Mouse (Mus musculus): ENCODE data around the gene Mvb12b. TPM values are rescaled to one million over a fixed set of nuclear protein-coding genes. Genes with fewer than 3 reads are reported as not detected.

Mvb12b gene
- total RNA-seq (2014; rRNA removed) (133 and 155 TPM in 2 replicates), polyA plus RNA-seq (2015; fragmentation: Nextera tagmentation; extraction: Ambion mirVana) (48.8 and 68.1 TPM in 2 replicates)

- H3K27ac ChIP-seq (ENCODE audit: low read depth, low read length), result peak within 1 kb of the TSS; percentile 99
- H3K36me3 ChIP-seq (ENCODE audit: insufficient read depth, low read length), result no peaks in the 10 kb centered on the region
- H3K27me3 ChIP-seq (ENCODE audit: insufficient read depth, low read length), result no peaks in the 10 kb centered on the region
- peaks cover 17% of the 10 kb centered on the region; the same call in 1 of the 2 replicates for H3K4me1 ChIP-seq (ENCODE audit: insufficient read depth, low read length)
- no peaks in the 10 kb centered on the region for H3K9me3 ChIP-seq (ENCODE audit: low read length)
- peak; percentile 73 for ATAC-seq (ENCODE audit: low FRiP score)
- WGBS, result 2% methylated on average over 24 of the region's 67 CpGs
- H3K4me3 ChIP-seq (ENCODE audit: low read depth, low read length), result peak within 1 kb of the TSS; percentile 74
- peak within 1 kb of the TSS; percentile 98 for H3K9ac ChIP-seq (replicated peaks; ENCODE audit: low read length, poor library complexity, severe bottlenecking)
- peak; percentile 51 for DNase-seq (ENCODE audit: low spot score)
- no peak for TF ChIP-seq CTCF (IDR thresholded peaks at IDR 0.05)
- H3K4me2 ChIP-seq (ENCODE audit: low read depth, low read length, poor library complexity, severe bottlenecking), result peak within 1 kb of the TSS; percentile 93
Measured at GRCm38 (mm10) chr2:33887328-33888099, at the start of gene Mvb12b. Gene Mvb12b (minus strand): TSS chr2:33887946.

- H3K9me3 ChIP-seq (ENCODE audit: low read length), result no peaks in the 10 kb centered on the region
- no peaks in the 10 kb centered on the region for H3K27me3 ChIP-seq (ENCODE audit: insufficient read depth, low read length)
- TF ChIP-seq CTCF (IDR thresholded peaks at IDR 0.05), result no peak
- H3K9ac ChIP-seq (replicated peaks; ENCODE audit: low read length, poor library complexity, severe bottlenecking), result no peak overlapping the region
- H3K4me1 ChIP-seq (ENCODE audit: insufficient read depth, low read length), result no peaks in the 10 kb centered on the region
- no peak for ATAC-seq (ENCODE audit: low FRiP score)
- WGBS, result 20% methylated on average over 9 of the region's 9 CpGs
- H3K4me3 ChIP-seq (ENCODE audit: low read depth, low read length), result no peak overlapping the region
- H3K36me3 ChIP-seq (ENCODE audit: insufficient read depth, low read length), result no peaks in the 10 kb centered on the region
- H3K4me2 ChIP-seq (ENCODE audit: low read depth, low read length, poor library complexity, severe bottlenecking), result no peak overlapping the region
- DNase-seq (ENCODE audit: low spot score), result peak; percentile 55
- H3K27ac ChIP-seq (ENCODE audit: low read depth, low read length), result no peak overlapping the region
Measured at GRCm38 (mm10) chr2:33935756-33936155, 48.0 kb upstream of the Mvb12b start.

DNA sequence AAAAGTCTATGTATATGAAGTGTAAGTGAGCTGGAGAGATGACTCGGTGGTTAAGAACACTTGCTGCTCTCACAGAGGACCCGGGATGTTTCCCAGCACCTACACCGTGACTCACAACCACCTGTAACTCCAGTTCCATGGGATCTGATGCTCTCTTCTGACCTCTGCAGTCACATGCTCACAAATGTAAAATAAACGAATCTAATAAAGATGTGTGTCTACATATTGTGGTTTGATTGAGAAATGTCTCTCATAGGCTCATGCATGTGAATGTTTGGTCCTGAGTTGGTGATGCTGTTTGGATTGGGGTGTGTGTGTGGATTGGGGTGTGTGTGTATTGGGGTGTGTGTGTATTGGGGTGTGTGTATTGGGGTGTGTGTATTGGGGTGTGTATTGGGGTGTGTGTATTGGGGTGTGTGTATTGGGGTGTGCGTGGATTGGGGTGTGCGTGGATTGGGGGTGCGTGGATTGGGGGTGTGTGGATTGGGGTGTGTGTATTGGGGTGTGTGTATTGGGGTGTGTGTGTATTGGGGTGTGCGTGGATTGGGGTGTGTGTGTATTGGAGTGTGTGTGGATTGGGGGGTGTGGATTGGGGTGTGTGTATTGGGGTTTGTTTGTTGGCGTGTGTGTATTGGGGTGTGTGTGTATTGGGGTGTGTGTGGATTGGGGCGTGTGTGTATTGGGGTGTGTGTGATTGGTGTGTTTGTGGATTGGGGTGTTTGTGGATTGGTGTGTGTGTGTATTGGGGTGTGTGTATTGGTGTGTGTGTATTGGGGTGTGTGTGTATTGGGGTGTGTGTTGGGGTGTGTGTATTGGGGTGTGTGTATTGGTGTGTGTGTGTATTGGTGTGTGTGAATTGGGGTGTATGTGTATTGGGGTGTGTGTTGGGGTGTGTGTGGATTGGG is 46.1 kb upstream of the Mvb12b start:
- TF ChIP-seq CTCF (IDR thresholded peaks at IDR 0.05), result no peak
- no peaks in the 10 kb centered on the region for H3K27me3 ChIP-seq (ENCODE audit: insufficient read depth, low read length)
- H3K4me3 ChIP-seq (ENCODE audit: low read depth, low read length), result no peak overlapping the region
- ATAC-seq (ENCODE audit: low FRiP score), result peak; percentile 83
- H3K4me1 ChIP-seq (ENCODE audit: insufficient read depth, low read length), result no peaks in the 10 kb centered on the region
- DNase-seq (ENCODE audit: low spot score), result no peak
- no peak overlapping the region for H3K27ac ChIP-seq (ENCODE audit: low read depth, low read length)
- WGBS, result 71% methylated on average over 10 of the region's 10 CpGs
- no peak overlapping the region for H3K9ac ChIP-seq (replicated peaks; ENCODE audit: low read length, poor library complexity, severe bottlenecking)
- no peaks in the 10 kb centered on the region for H3K36me3 ChIP-seq (ENCODE audit: insufficient read depth, low read length)
- no peaks in the 10 kb centered on the region for H3K9me3 ChIP-seq (ENCODE audit: low read length)
- H3K4me2 ChIP-seq (ENCODE audit: low read depth, low read length, poor library complexity, severe bottlenecking), result no peak overlapping the region

DNA sequence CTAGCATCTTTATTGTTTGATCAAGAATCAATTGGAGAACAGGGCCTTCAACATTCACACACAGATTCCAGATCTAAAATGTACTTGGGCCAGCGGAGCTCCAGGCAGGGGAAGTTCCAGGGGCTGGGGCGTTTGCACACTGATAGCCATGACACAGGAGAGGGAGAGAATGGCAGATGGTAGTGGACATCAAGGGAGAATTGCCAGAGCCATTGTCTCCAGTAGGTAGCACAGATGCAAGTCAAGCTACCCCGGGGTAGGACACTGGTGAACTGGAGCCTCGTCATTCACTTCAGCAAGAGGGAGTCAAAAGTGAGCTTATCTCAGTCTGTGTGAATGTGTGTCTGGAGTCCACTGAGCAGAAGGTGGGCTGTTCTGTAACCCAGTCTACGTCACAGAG is 43.4 kb upstream of the Mvb12b start:
- H3K9me3 ChIP-seq (ENCODE audit: low read length), result no peaks in the 10 kb centered on the region
- no peaks in the 10 kb centered on the region for H3K36me3 ChIP-seq (ENCODE audit: insufficient read depth, low read length)
- no peak overlapping the region for H3K4me3 ChIP-seq (ENCODE audit: low read depth, low read length)
- no peaks in the 10 kb centered on the region for H3K4me1 ChIP-seq (ENCODE audit: insufficient read depth, low read length)
- no peak overlapping the region for H3K9ac ChIP-seq (replicated peaks; ENCODE audit: low read length, poor library complexity, severe bottlenecking)
- no peak for DNase-seq (ENCODE audit: low spot score)
- ATAC-seq (ENCODE audit: low FRiP score), result no peak
- H3K27ac ChIP-seq (ENCODE audit: low read depth, low read length), result no peak overlapping the region
- H3K4me2 ChIP-seq (ENCODE audit: low read depth, low read length, poor library complexity, severe bottlenecking), result no peak overlapping the region
- WGBS, result 86% methylated on average over 5 of the region's 5 CpGs
- H3K27me3 ChIP-seq (ENCODE audit: insufficient read depth, low read length), result no peaks in the 10 kb centered on the region
- no peak for TF ChIP-seq CTCF (IDR thresholded peaks at IDR 0.05)

- Histone ChIP-seq H3K27me3 (ENCODE audit: insufficient read depth, low read length) (no peaks in the 10 kb centered on the region), H3K4me2 (ENCODE audit: low read depth, low read length, poor library complexity, severe bottlenecking) (no peak overlapping the region), H3K27ac (ENCODE audit: low read depth, low read length) (no peak overlapping the region), H3K4me1 (ENCODE audit: insufficient read depth, low read length) (no peaks in the 10 kb centered on the region), H3K9me3 (ENCODE audit: low read length) (no peaks in the 10 kb centered on the region), H3K4me3 (ENCODE audit: low read depth, low read length) (no peak overlapping the region), H3K9ac (replicated peaks; ENCODE audit: low read length, poor library complexity, severe bottlenecking) (no peak overlapping the region), H3K36me3 (ENCODE audit: insufficient read depth, low read length) (no peaks in the 10 kb centered on the region)
- DNase-seq (ENCODE audit: low spot score), result no peak
- no peak for ATAC-seq (ENCODE audit: low FRiP score)
- TF ChIP-seq CTCF (IDR thresholded peaks at IDR 0.05), result no peak
- 84% methylated on average over 5 of the region's 5 CpGs for WGBS
Measured at GRCm38 (mm10) chr2:33925288-33925687, 37.5 kb upstream of the Mvb12b start.

All from midbrain, postnatal 0 days (tissue).